Mouse (Mus musculus): ENCODE data around the gene Kcng3. TPM values are rescaled to one million over a fixed set of nuclear protein-coding genes. Genes with fewer than 3 reads are reported as not detected.

Kcng3 gene
- polyA plus RNA-seq, 1 experiment = 0.25 TPM

GRCm38 (mm10) chr17:83588663-83589341 lies 42.9 kb downstream of the Kcng3 start:
- Histone ChIP-seq H3K27me3 (ENCODE audit: control insufficient read depth, insufficient read depth, low read length) (no peaks in the 10 kb centered on the region), H3K4me3 (ENCODE audit: low read depth, low read length) (no peak overlapping the region), H3K36me3 (ENCODE audit: control insufficient read depth, insufficient read depth, low read length) (no peaks in the 10 kb centered on the region), H3K27ac (ENCODE audit: insufficient read depth, low read depth, low read length) (no peak overlapping the region), H3K4me1 (ENCODE audit: control insufficient read depth, insufficient read depth, insufficient read length, low read length) (no peaks in the 10 kb centered on the region)
- TF ChIP-seq POLR2A (IDR thresholded peaks at IDR 0.05; ENCODE audit: low read depth, low read length) (no peak), CTCF (IDR thresholded peaks at IDR 0.05; ENCODE audit: extremely low read depth, insufficient read length, insufficient replicate concordance, low read depth, low read length) (no peak)
- 88% methylated on average over 6 of the region's 6 CpGs for WGBS

- TF ChIP-seq CTCF (IDR thresholded peaks at IDR 0.05; ENCODE audit: extremely low read depth, insufficient read length, insufficient replicate concordance, low read depth, low read length) (no peak), POLR2A (IDR thresholded peaks at IDR 0.05; ENCODE audit: low read depth, low read length) (no peak)
- Histone ChIP-seq H3K27me3 (ENCODE audit: control insufficient read depth, insufficient read depth, low read length) (no peaks in the 10 kb centered on the region), H3K36me3 (ENCODE audit: control insufficient read depth, insufficient read depth, low read length) (no peaks in the 10 kb centered on the region), H3K4me1 (ENCODE audit: control insufficient read depth, insufficient read depth, insufficient read length, low read length) (no peaks in the 10 kb centered on the region), H3K27ac (ENCODE audit: insufficient read depth, low read depth, low read length) (no peak overlapping the region), H3K4me3 (ENCODE audit: low read depth, low read length) (no peak overlapping the region)
- 90% methylated on average over 8 of the region's 8 CpGs for WGBS
Measured at GRCm38 (mm10) chr17:83587731-83588130, 44.0 kb downstream of the Kcng3 start.

GRCm38 (mm10) chr17:83582585-83582984 lies 49.1 kb downstream of the Kcng3 start:
- no peaks in the 10 kb centered on the region for H3K36me3 ChIP-seq (ENCODE audit: control insufficient read depth, insufficient read depth, low read length)
- H3K27ac ChIP-seq (ENCODE audit: insufficient read depth, low read depth, low read length) = no peak overlapping the region
- H3K4me1 ChIP-seq (ENCODE audit: control insufficient read depth, insufficient read depth, insufficient read length, low read length) = no peaks in the 10 kb centered on the region
- no peaks in the 10 kb centered on the region for H3K27me3 ChIP-seq (ENCODE audit: control insufficient read depth, insufficient read depth, low read length)
- 45% methylated on average over 2 of the region's 2 CpGs for WGBS
- no peak for TF ChIP-seq POLR2A (IDR thresholded peaks at IDR 0.05; ENCODE audit: low read depth, low read length)
- no peak for TF ChIP-seq CTCF (IDR thresholded peaks at IDR 0.05; ENCODE audit: extremely low read depth, insufficient read length, insufficient replicate concordance, low read depth, low read length)
- no peak overlapping the region for H3K4me3 ChIP-seq (ENCODE audit: low read depth, low read length)

GRCm38 (mm10) chr17:83580734-83581133 lies 51.0 kb downstream of the Kcng3 start:
- WGBS = 88% methylated on average over 5 of the region's 5 CpGs
- Histone ChIP-seq H3K4me1 (ENCODE audit: control insufficient read depth, insufficient read depth, insufficient read length, low read length) (no peaks in the 10 kb centered on the region), H3K36me3 (ENCODE audit: control insufficient read depth, insufficient read depth, low read length) (no peaks in the 10 kb centered on the region), H3K27ac (ENCODE audit: insufficient read depth, low read depth, low read length) (no peak overlapping the region), H3K4me3 (ENCODE audit: low read depth, low read length) (no peak overlapping the region), H3K27me3 (ENCODE audit: control insufficient read depth, insufficient read depth, low read length) (no peaks in the 10 kb centered on the region)
- TF ChIP-seq CTCF (IDR thresholded peaks at IDR 0.05; ENCODE audit: extremely low read depth, insufficient read length, insufficient replicate concordance, low read depth, low read length) (no peak), POLR2A (IDR thresholded peaks at IDR 0.05; ENCODE audit: low read depth, low read length) (no peak)

- Histone ChIP-seq H3K27ac (ENCODE audit: insufficient read depth, low read depth, low read length) (no peak overlapping the region), H3K36me3 (ENCODE audit: control insufficient read depth, insufficient read depth, low read length) (no peaks in the 10 kb centered on the region), H3K27me3 (ENCODE audit: control insufficient read depth, insufficient read depth, low read length) (no peaks in the 10 kb centered on the region), H3K4me3 (ENCODE audit: low read depth, low read length) (no peak overlapping the region), H3K4me1 (ENCODE audit: control insufficient read depth, insufficient read depth, insufficient read length, low read length) (no peaks in the 10 kb centered on the region)
- 72% methylated on average over 11 of the region's 11 CpGs for WGBS
- TF ChIP-seq POLR2A (IDR thresholded peaks at IDR 0.05; ENCODE audit: low read depth, low read length) (no peak), CTCF (IDR thresholded peaks at IDR 0.05; ENCODE audit: extremely low read depth, insufficient read length, insufficient replicate concordance, low read depth, low read length) (no peak)
Measured at GRCm38 (mm10) chr17:83576810-83577371, 54.8 kb downstream of the Kcng3 start.

GRCm38 (mm10) chr17:83574615-83575014 lies 57.1 kb downstream of the Kcng3 start:
- no peak overlapping the region for H3K27ac ChIP-seq (ENCODE audit: insufficient read depth, low read depth, low read length)
- H3K4me3 ChIP-seq (ENCODE audit: low read depth, low read length) = no peak overlapping the region
- no peaks in the 10 kb centered on the region for H3K36me3 ChIP-seq (ENCODE audit: control insufficient read depth, insufficient read depth, low read length)
- 85% methylated on average over 8 of the region's 8 CpGs for WGBS
- H3K4me1 ChIP-seq (ENCODE audit: control insufficient read depth, insufficient read depth, insufficient read length, low read length) = no peaks in the 10 kb centered on the region
- H3K27me3 ChIP-seq (ENCODE audit: control insufficient read depth, insufficient read depth, low read length) = no peaks in the 10 kb centered on the region
- no peak for TF ChIP-seq CTCF (IDR thresholded peaks at IDR 0.05; ENCODE audit: extremely low read depth, insufficient read length, insufficient replicate concordance, low read depth, low read length)
- TF ChIP-seq POLR2A (IDR thresholded peaks at IDR 0.05; ENCODE audit: low read depth, low read length) = no peak

- WGBS = 72% methylated on average over 6 of the region's 6 CpGs
- Histone ChIP-seq H3K27ac (ENCODE audit: insufficient read depth, low read depth, low read length) (no peak overlapping the region), H3K4me1 (ENCODE audit: control insufficient read depth, insufficient read depth, insufficient read length, low read length) (no peaks in the 10 kb centered on the region), H3K27me3 (ENCODE audit: control insufficient read depth, insufficient read depth, low read length) (no peaks in the 10 kb centered on the region), H3K4me3 (ENCODE audit: low read depth, low read length) (no peak overlapping the region), H3K36me3 (ENCODE audit: control insufficient read depth, insufficient read depth, low read length) (no peaks in the 10 kb centered on the region)
- no peak for TF ChIP-seq CTCF (IDR thresholded peaks at IDR 0.05; ENCODE audit: extremely low read depth, insufficient read length, insufficient replicate concordance, low read depth, low read length)
- TF ChIP-seq POLR2A (IDR thresholded peaks at IDR 0.05; ENCODE audit: low read depth, low read length) = no peak
Measured at GRCm38 (mm10) chr17:83573128-83573527, 58.6 kb downstream of the Kcng3 start.

All from small intestine, adult 2 months (tissue).